Mouse (Mus musculus) gastrocnemius, adult 18-20 months (tissue): ENCODE measurements around the gene Gm16442. TPM values are rescaled to one million over a fixed set of nuclear protein-coding genes. Genes with fewer than 3 reads are reported as not detected.
"Not testable (repeated sequence)": the region's sequence is repeated elsewhere in the genome, so short reads cannot be mapped to it uniquely, and the experiment has no call there.

Source experiments
- DNase-seq: peaks from one replicate; pipeline ENCODE4 v3.0.0; 2021; ENCODE audit warnings: low spot score
- long read RNA-seq, 2 experiments: library from polyadenylated mRNA; stranded (forward); transcript quantifications; one replicate each; pipeline ENCODE4 v2.0.0; 2021
- total RNA-seq, 2 experiments: library from RNA; stranded (reverse); gene quantifications; 2 replicates each; pipeline ENCODE4 v1.2.3; 2021

Gm16442 gene
- total RNA-seq: not detected
- long read RNA-seq, experiment 1: 0 reads
- long read RNA-seq, experiment 2: 0 reads

DNA sequence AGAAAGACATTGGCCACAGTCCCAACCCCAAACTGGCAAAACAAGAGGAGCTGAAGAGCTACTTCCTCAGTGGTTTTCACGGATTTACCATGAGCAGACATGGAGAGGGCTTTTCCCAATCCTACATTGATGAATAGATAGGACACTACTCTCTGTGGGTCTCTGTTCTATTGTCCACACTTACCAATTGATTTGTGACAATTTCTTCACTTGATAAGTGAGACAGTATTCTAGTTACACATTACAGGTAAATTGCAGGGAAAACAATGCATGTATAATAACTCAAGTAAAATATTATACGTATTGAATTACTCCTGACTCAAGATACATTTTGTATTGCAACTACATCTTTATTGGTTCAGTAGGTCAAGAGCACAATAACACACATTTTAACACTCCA is at the start of gene Gm16442:
Gene Gm16442 (minus strand): TSS at position 101 of the 400 bp plus-strand sequence.
- DNase-seq: not testable (repeated sequence)

DNA sequence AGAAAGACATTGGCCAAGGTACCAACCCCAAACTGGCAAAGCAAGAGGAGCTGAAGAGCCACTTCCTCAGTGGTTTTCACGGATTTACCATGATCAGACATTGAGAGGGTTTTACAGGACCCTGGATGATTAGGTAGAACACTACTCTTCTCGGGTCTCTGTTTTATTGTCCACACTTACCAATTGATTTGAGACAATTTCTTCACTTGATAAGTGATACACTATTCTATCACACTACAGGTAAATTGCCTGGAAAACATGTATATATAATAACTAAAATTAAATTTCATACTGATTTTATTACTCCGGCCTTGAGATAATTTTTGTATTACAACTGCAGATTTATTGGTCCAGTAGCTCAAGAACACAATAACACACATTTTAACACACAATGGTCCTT is 45.9 kb upstream of the Gm16442 start, which contains the start of gene Vmn1r94:
Gene Vmn1r94 (minus strand): TSS at position 101 of the 400 bp plus-strand sequence.
- not testable (repeated sequence) for DNase-seq

DNA sequence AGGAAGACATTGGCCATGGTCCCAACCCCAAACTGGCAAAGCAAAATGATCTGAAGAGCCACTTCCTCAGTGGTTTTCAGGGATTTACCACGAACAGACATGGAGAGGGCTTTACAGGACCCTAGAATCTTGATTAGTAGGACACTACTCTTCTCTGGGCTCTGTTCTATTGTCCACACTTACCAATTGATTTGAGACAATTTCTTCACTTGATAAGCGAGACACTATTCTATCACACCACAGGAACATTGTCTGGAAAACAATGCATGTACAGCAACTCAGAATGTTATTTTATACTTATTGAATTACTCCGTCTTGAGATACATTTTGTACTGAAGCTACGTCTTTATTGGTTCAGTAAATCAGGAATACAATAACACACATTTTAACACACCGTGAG is 16.6 kb upstream of the Gm16442 start, which contains the start of gene Vmn1r93:
Gene Vmn1r93 (minus strand): TSS at position 101 of the 400 bp plus-strand sequence.
- not testable (repeated sequence) for DNase-seq

DNA sequence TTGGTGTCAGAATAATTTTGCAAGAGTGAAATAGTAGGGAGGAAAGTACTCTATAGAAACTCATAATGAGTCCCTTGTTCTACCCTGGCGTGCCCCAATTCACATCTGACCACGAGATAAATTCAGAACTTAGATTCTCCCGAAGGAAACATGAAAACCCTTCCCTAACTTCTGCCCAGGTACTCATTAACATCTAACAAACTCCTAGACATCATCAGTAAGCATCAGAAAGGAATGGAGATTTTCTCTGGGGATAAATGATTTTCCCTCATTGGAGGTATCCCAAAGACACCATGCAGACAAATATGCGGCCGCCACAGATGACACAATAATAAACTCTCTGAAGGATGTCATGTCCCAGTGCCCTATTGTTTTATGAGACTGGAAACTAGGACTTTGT is 23.0 kb downstream of the Gm16442 start, which contains the start of gene Vmn1r91:
Gene Vmn1r91 (plus strand): TSS at position 301 of the 400 bp plus-strand sequence.
- DNase-seq: not testable (repeated sequence)

DNA sequence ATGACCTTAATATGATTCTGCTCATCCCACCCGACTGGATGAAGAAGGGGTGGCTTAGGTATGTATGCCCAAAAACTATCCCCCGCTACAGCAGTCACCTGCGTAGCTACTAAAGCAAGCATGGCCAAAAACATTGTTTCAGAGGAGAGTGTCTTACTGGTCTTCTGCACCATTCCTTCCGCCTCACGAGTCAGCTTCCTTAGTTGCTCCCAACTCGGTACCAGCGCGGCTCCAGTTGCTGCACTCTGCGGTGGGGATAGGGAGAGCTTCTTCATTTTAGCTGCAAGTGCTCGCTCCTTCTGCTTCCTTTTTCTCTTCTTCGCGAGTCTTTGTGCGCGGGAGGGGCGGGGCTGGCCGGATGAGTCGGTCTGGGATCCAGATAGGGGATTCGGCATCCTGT is 44.3 kb downstream of the Gm16442 start:
- not testable (repeated sequence) for DNase-seq

Other genes starting within 250 kb of the Gm16442 start
- not detected for gene Ceacam19, start 234.6 kb downstream of the Gm16442 start, total RNA-seq
- 1 to 10 TPM; 4.3 to 7.6 TPM for gene Pvr, start 201.4 kb downstream of the Gm16442 start, total RNA-seq
- gene Igsf23, start 171.8 kb downstream of the Gm16442 start, total RNA-seq: not detected
- gene Ceacam20, start 157.2 kb downstream of the Gm16442 start, total RNA-seq: not detected
- gene Nlrp9b, start 131.1 kb downstream of the Gm16442 start, total RNA-seq: not detected
- gene Vmn1r91, start 22.9 kb downstream of the Gm16442 start, total RNA-seq: not detected
- gene Vmn1r93, start 16.5 kb upstream of the Gm16442 start, total RNA-seq: not detected
- gene Vmn1r94, start 45.8 kb upstream of the Gm16442 start, total RNA-seq: not detected
- not detected for gene Vmn1r95, start 71.1 kb upstream of the Gm16442 start, total RNA-seq
- gene Gm6164, start 83.0 kb upstream of the Gm16442 start, total RNA-seq: not detected
- not detected for gene Gm4498, start 111.2 kb upstream of the Gm16442 start, total RNA-seq
- gene Gm5890, start 140.3 kb upstream of the Gm16442 start, total RNA-seq: not detected
- not detected for gene Gm4133, start 211.5 kb upstream of the Gm16442 start, total RNA-seq